Mouse (Mus musculus) right cerebral cortex, adult 2 months (tissue): ENCODE data around the gene Appl1.

ENCODE experiments used
- DNase-seq, 2 experiments: peaks; one replicate each; pipeline ENCODE4 v3.0.0; 2021 to 2022; ENCODE audit warnings: low spot score in 2 of 2

The Appl1 gene

GRCm38 (mm10) chr14:26971106-26971789 lies at the start of gene Appl1:
TSS of gene Appl1 (minus strand) at chr14:26971232.
- no peak for DNase-seq

DNA sequence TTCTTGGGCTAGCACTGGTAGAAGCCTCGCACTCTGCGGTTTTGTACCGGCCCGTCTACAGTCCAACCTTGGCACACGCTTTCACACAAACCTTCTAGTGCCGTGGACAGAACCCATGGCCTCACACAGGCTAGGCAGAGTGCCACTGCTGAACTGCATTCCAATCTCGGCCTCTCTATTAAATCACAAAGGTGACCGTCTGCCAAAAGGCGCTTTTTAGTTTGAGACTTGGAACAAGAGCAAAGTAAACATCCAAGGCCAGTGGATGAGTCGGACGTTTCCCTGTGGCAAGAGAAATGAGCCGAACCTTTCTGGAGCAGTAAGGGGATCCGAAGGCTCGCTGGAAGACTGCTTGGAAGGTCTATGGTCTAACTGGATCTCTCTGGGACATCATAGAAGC lies 48.8 kb upstream of the Appl1 start:
- DNase-seq, result no peak

DNA sequence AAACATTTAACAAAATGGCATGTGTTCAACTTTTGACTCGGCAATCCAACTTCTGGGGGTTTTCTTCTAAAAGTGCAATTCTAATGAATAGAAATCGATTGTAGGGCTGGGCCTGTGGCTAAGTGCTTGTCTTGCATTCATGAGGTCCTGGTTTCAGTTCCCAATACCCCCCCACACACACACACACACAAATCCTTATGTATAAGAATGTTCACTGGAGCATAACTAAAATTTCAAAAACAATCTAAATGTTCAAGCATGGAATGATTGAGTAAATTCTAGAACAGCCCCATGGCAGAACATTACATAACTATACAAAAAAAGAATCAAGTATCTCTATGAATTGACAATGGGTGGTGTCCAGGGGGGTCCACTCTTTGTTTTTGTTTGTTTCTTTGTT lies 46.9 kb upstream of the Appl1 start:
- no peak for DNase-seq

DNA sequence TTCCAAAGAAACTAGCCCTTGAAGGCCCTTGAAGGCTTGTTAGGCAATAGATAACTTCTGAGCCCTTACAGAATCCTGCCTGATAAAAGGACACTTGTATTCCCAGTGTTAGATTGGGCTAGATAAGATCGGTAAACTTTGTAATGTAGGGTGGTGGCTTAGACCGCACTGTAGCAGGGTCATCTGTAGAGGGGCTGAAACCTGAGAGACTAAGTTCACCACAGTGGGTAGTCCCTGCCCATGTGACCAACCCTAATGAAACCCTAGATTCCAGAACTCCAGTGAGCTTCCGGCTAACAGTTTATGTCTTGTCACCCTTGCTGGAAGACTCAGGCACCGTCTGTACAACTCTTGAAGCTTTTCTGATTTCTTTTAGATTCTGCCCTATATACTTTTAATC lies 42.6 kb upstream of the Appl1 start:
- DNase-seq, result no peak

GRCm38 (mm10) chr14:27011561-27011960 lies 40.5 kb upstream of the Appl1 start:
- DNase-seq, result no peak

DNA sequence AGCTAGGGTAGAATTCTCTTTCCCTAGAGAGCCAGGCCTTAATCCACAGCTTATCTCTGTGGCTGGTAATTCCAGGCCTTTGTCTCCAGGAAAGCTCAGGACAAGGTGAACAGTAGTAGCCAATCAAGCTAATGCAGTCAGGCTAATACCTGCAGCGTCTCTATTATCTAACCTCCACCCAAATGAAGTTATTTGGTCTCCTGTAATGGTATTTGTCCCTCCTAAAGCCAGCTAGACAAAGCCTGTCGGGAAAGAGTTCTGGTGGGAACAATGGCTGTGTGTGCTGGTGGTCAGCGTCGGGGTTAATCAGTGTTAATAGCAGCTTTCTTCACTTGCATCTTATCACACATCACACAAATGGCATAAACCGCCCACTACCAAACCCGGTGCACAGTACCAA lies 34.9 kb upstream of the Appl1 start:
- DNase-seq, result no peak

- no peak for DNase-seq
Observed at GRCm38 (mm10) chr14:27004906-27005305, 33.9 kb upstream of the Appl1 start.

GRCm38 (mm10) chr14:27000386-27000785 lies 29.4 kb upstream of the Appl1 start:
- DNase-seq, result no peak

DNA sequence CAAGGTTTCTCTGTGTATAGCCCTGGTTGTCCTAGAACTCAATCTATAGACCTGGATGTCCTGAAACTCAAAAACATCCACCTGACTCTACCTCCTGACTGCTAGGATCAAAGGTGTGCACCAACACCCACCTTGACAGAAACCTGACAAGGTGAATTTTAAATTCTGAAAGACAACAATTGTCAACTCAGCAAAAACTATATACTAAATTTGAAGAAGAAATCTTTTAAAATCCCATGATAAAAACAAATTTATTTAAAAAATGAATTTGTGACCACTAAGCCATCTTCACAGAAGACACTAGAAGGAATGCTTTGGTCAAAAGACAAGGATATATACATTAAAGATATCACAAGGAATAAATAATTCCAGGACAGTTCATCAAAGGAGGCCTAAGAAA lies 25.2 kb upstream of the Appl1 start:
- no peak for DNase-seq

DNA sequence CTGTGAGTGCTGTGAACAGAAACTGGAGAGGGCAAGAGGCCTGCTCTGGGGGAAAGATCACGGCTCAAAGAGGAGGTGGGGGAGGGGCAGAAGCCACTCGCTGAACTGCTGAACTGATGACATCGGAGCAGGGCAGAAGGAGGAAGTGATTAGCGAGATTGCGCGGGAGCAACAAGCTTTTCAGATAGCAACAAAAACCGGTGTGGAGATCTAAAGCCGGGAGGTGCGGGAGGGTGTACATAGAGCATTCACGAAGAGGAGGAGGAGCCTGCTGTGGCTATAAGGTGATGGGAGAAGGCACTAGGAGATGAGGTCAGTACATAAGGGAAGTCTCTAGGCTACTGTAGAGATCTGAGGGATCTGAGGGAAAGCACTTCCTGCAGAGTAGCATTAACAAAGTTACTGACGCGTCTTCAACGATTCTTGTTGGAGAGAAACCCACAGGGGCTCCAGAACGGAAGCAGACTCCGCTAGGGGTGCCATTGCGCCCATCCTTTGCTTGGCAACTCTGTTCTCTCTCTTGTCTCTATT lies 23.2 kb upstream of the Appl1 start, which contains the start of gene Hesx1:
Gene Hesx1, plus strand, starts transcription at position 206 of the 531 bp plus-strand sequence.
- no peak for DNase-seq

GRCm38 (mm10) chr14:26993427-26993826 lies 22.4 kb upstream of the Appl1 start:
- DNase-seq, result no peak

GRCm38 (mm10) chr14:26991622-26992021 lies 20.6 kb upstream of the Appl1 start:
- no peak for DNase-seq

- no peak for DNase-seq
Observed at GRCm38 (mm10) chr14:26988694-26989093, 17.7 kb upstream of the Appl1 start.

DNA sequence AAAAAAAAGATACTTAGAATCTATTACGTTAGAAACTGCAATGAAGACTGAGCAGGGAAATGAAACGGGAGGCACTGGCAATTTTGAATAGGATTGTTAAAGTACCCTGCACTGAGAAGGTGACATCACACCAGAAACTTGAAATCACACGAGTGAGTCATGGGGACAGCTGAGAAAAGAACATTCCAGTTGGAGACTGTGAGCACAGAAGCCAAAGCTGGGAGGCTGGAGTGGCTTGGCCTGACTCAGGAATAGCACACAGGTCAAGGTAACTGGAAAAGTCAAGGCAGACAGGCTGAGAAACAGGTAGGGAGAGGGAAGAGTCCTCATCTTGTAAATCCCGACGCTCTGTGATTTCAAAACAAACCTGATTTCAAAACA lies 11.1 kb upstream of the Appl1 start:
- no peak for DNase-seq

- no peak for DNase-seq
Observed at GRCm38 (mm10) chr14:26981494-26982149, 10.6 kb upstream of the Appl1 start.

DNA sequence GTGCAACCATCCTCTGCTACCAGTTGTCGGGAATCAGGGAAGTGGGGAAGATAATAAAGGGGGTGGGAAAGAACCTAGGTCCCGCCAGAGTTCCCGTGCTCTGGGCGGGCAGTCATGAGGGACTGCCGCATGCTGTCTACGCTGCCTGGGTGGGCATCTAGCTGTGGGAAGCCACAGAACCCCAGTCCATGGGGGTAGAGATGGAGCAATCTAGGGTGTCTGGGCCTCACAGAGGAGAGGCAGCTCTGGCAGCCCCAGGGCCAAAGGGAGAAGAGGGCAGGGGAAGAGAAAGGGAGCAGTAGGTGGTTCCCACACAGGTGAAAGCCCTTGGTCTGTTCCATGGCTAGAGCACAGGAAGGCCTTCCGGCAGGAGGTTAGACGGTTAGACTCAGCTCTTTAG lies 10.0 kb upstream of the Appl1 start:
- no peak for DNase-seq

DNA sequence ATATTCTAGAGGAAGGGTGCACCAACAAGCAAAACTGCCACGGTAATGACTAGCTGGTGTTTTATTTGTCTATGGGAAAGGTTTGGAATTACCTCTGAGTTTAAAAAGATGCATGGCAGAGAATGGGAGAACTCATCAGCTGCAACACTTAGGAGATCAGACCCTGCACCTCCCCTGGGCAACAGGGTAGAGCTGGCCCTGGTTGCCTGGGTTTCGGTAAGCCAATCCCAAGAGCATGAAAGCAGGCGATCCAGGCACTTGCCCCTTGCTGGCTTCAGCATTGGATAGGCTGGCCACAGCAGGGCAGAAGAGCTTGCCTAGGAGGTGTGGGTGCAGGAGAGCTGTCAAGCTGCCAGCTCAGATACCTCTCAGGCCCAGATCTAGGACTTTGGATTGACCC lies 8.8 kb upstream of the Appl1 start:
- DNase-seq, result no peak

GRCm38 (mm10) chr14:26977500-26977899 lies 6.5 kb upstream of the Appl1 start:
- no peak for DNase-seq

DNA sequence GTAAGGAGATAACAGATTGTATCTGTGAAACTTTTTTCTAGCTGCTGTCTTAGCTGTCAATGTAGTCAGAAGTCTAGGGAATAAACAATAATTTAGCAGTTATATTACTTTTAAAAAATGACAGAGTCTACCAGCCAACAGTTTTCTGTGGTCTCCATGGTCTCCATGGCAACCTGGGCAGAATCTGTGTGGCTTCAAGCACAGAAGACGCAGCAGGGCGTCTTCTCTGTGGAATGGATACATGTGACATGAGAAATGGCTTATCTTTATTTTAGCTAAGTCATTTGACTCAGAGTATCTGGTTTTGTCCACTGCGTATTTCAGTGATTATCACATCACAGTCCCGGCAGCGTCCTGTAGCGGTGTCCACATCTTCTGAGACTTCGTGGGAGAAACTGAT lies 5.2 kb upstream of the Appl1 start:
- DNase-seq, result no peak

DNA sequence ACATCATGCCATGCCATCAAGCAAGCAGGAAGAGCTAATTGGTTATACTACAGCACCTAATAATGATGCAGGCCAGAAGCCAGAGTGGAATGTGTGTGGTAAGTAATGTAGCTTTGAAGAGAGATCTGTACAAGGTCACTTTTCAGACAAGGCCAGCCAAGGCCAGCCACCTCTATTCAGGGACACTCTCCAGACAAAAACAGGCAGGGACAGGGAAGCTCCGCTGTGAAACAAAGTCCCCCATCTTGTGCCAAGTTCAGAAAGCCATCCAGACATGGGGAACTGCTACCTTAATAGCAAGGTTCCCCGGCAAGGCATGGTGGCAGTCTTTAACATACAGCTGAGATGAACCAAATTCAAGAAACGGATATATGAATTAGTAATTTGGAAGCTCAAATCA lies 4.5 kb upstream of the Appl1 start:
- no peak for DNase-seq

DNA sequence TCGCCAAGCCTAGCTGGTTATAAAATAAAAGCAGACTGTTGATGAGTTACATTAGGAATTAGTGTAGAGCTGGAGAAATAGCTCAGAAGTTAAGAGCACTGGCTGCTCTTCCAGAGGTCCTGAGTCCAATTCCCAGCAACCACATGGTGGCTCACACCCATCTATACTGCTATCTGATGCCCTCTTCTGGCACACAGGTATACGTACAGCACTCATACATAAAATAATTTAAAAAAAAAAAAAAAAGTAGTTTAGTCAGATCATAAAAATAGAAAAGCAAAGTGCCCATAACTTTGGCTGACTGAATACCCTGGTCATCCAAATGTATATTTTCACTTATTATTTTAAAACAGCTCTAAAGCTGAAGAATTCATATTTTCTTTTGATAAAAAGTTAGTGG lies 2.1 kb upstream of the Appl1 start:
- DNase-seq, result no peak

GRCm38 (mm10) chr14:26970439-26970932 lies 546 bp downstream of the Appl1 start:
- peak; percentile 95 to 98 for DNase-seq

- peak; percentile 66 to 70 for DNase-seq
Observed at GRCm38 (mm10) chr14:26969856-26970407, 1.1 kb downstream of the Appl1 start.
